Mouse (Mus musculus): ENCODE results near the gene Cmtm8.

GRCm38 (mm10) chr9:114881977-114882376 is 38.0 kb upstream of the Cmtm8 start:
- no peak for TF ChIP-seq UBTF (IDR thresholded peaks at IDR 0.05; ENCODE audit: borderline replicate concordance, insufficient read depth, low read depth, low read length)
- TF ChIP-seq GATA1 (IDR thresholded peaks at IDR 0.05; ENCODE audit: low read depth, low read length) = no peak
- TF ChIP-seq CTCF (IDR thresholded peaks at IDR 0.05 in 2 of 3, conservative IDR thresholded peaks at IDR 0.05 in 1 of 3; ENCODE audit: control insufficient read depth in 1 of 3, insufficient read depth in 1 of 3, low read depth in 2 of 3, low read length in 3 of 3, poor library complexity in 1 of 3, severe bottlenecking in 1 of 3) = no peak
- no peak for TF ChIP-seq NELFE (IDR thresholded peaks at IDR 0.05; ENCODE audit: low read depth, low read length)
- no peak for TF ChIP-seq MAZ (IDR thresholded peaks at IDR 0.05; ENCODE audit: low read depth, low read length)
- TF ChIP-seq SMC3 (IDR thresholded peaks at IDR 0.05; ENCODE audit: low read depth, low read length) = no peak
- no peak for TF ChIP-seq TCF12 (IDR thresholded peaks at IDR 0.05; ENCODE audit: low read depth, low read length)
- TF ChIP-seq POLR2A (IDR thresholded peaks at IDR 0.05; ENCODE audit: control insufficient read depth in 1 of 2, insufficient read depth in 1 of 2, low read depth in 1 of 2, low read length in 2 of 2, poor library complexity in 1 of 2) = no peak
- TF ChIP-seq CHD1 (IDR thresholded peaks at IDR 0.05; ENCODE audit: low read depth, low read length) = no peak
- no peak for TF ChIP-seq TAL1 (IDR thresholded peaks at IDR 0.05; ENCODE audit: low read length)
